Mouse (Mus musculus): ENCODE measurements around the gene Ccdc83.

GRCm38 (mm10) chr7:90236289-90236905, 29.2 kb downstream of the Ccdc83 start:
- TF ChIP-seq CTCF (IDR thresholded peaks at IDR 0.05) (no peak), EP300 (IDR thresholded peaks at IDR 0.05; ENCODE audit: insufficient read depth, low read depth, low read length) (no peak)
